Mouse (Mus musculus) forebrain, embryonic 11.5 days (tissue): ENCODE measurements at regions not wholly inside any gene's neighbourhood (a gene's known extent, or its start where the extent isn't known, plus 50 kb on each side); places are given as distances from the start of the nearest gene placed in this dataset.
A peak's percentile ranks its signal among the peaks of the same experiment; 100 is the strongest.

Source experiments
- ATAC-seq: fragments of 200-750 bp; cut with Nextera tagmentation; replicated peaks from 2 replicates; pipeline ENCODE4 v1.8.0; 2017; ENCODE audit warnings: moderate TSS enrichment; ENCODE audit not compliant: low FRiP score
- DNase-seq: peaks from one replicate; pipeline ENCODE4 v3.0.0-alpha.2; 2017; ENCODE audit warnings: low spot score
- H3K27ac ChIP-seq: fragments of 300-500 bp; sonication (generic); 2 replicates; pipeline ENCODE4 v1.5.1; 2014; ENCODE audit warnings: low read depth, low read length
- H3K27me3 ChIP-seq: fragments of 300-500 bp; sonication (generic); 2 replicates; pipeline ENCODE4 v1.6.1; 2014; ENCODE audit warnings: mild to moderate bottlenecking, low read length, mixed read lengths; ENCODE audit not compliant: control insufficient read depth, insufficient read depth
- H3K36me3 ChIP-seq: fragments of 300-500 bp; sonication (generic); 2 replicates; pipeline ENCODE4 v1.6.1; 2014; ENCODE audit warnings: mild to moderate bottlenecking, low read length, moderate library complexity, mixed read lengths; ENCODE audit not compliant: control insufficient read depth, insufficient read depth
- H3K4me1 ChIP-seq: fragments of 300-500 bp; sonication (generic); replicated peaks from 2 replicates; pipeline ENCODE4 v1.6.1; 2014; ENCODE audit warnings: low read length, mixed read lengths; ENCODE audit not compliant: control insufficient read depth, insufficient read depth
- H3K4me2 ChIP-seq: fragments of 300-500 bp; sonication (generic); 2 replicates; pipeline ENCODE4 v1.6.1; 2014; ENCODE audit warnings: low read depth, mild to moderate bottlenecking, low read length, moderate library complexity, mixed read lengths; ENCODE audit not compliant: severe bottlenecking
- H3K4me3 ChIP-seq: fragments of 300-500 bp; sonication (generic); 2 replicates; pipeline ENCODE4 v1.5.1; 2014; ENCODE audit warnings: low read depth, low read length
- H3K9ac ChIP-seq: fragments of 300-500 bp; sonication (generic); 2 replicates; pipeline ENCODE4 v1.6.1; 2014; ENCODE audit warnings: low read length
- H3K9me3 ChIP-seq: fragments of 300-500 bp; sonication (generic); 2 replicates; pipeline ENCODE4 v1.6.1; 2016; ENCODE audit warnings: low read length, mixed read lengths; ENCODE audit not compliant: control insufficient read depth
- WGBS: fragments of 180-500 bp; shearing (Covaris S2); extraction: QIAGEN DNeasy Blood & Tissue Kit; methylation state at CpG from one replicate; pipeline ENCODE4 v1.1.7; 2014; 5-methylcytosine and 5-hydroxymethylcytosine counted together

DNA sequence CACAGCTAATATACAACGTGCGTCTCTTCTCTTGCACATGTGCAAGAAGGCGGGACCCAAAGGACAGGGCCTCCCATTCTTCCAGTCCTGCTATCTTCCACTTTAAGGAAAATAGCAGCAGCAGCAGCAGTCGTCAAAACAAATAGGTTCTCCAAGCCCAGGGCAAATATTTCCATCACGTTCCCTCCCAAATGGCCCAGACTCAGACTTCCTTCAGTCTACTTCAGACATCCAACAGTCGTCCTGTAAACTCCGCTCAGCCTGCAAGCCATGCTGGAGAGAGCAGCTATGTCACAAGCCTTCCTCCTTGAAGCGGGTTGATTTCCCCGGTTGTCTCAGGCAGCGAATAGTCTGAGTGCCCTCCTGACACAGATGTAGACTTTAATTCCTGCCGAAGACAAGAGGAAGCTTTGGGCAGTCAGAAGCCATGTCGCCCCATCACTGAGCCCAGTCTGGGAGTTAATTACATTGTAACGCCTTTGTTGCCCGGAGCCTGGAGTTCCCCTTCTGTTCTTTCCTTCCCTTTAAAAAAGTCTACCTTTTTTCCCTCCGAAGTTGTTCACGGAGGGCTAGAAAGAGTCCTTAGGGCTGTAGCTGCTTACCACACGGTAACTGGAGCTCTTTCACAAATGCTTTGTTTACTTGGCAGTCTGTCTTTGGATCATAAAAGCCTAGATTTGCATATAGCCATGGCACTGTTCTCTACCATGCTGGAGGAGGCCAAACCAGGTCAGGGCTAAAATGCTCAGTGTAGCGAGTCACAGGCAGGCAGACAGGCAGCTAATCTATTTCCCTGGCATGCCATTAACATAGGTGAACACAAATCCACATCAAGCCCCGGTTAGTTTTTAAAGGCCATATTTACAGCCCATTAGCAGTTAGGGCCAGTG lies 236.7 kb downstream of the Gm10260 start:
- Histone ChIP-seq H3K36me3 (no peaks in the 10 kb centered on the region), H3K4me2 (no peak overlapping the region), H3K9me3 (no peaks in the 10 kb centered on the region), H3K4me3 (no peak overlapping the region), H3K9ac (no peak overlapping the region), H3K27ac (peak overlapping the region; percentile 42; the same call in 1 of the 2 replicates), H3K27me3 (no peaks in the 10 kb centered on the region), H3K4me1 (peaks cover 8% of the 10 kb centered on the region)
- ATAC-seq (no peak), DNase-seq (no peak)
- WGBS = 46% methylated on average over 19 of the region's 19 CpGs

DNA sequence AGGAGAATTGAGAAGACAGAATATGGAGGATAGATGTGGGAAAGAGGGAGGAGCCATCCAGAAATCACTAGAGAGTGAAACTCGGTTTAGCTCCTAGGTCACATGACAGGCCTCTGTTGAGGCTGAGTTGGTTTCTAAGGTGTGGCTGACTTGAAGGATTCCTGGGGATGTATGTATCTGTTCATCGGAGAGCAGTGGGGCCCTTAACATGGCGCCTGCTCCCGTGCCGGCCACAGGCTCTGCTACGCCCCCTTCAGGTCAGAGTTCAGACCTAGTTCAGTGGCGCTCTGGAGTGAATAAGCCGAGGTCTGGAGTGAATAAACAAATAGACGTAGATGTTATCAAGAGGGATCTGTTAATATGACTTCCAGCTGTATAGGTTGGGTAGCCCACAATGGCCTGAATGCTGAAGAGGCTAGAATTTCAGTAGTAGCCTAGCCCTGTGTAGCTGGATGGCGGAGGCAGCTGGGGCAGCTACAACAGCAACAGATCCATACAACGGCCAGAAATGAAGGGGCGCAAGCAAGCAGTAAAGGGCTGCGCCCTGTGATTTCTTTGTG lies 239.4 kb downstream of the Gm10260 start:
- H3K27me3 ChIP-seq = no peaks in the 10 kb centered on the region
- no peak overlapping the region for H3K9ac ChIP-seq
- H3K4me2 ChIP-seq = no peak overlapping the region
- H3K27ac ChIP-seq = no peak overlapping the region
- no peak overlapping the region for H3K4me3 ChIP-seq
- H3K4me1 ChIP-seq = peaks cover 8% of the 10 kb centered on the region
- WGBS = 87% methylated on average over 13 of the region's 13 CpGs
- no peaks in the 10 kb centered on the region for H3K9me3 ChIP-seq
- DNase-seq (no peak), ATAC-seq (no peak)
- H3K36me3 ChIP-seq = no peaks in the 10 kb centered on the region

DNA sequence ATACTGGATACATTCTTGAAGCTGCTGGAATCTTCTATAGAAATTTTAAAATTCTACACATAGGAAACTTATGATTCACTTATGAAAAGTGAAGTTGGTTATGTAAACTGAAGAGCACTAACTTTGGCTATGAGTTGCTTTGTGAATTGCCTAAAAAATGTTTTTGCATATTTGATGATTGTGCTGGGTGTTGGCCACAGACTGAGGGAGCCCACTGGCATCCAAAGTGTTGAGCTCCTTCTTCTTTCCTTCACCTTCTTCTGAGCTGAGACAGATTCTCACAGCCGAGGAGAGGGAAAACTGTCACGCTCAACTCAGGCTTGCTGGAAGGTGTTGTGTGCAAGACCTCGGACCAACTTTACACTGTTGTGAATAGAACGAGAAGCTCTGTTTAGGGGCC lies 243.7 kb downstream of the Gm10260 start:
- Histone ChIP-seq H3K9ac (no peak overlapping the region), H3K4me2 (no peak overlapping the region), H3K27me3 (no peaks in the 10 kb centered on the region), H3K36me3 (no peaks in the 10 kb centered on the region), H3K9me3 (no peaks in the 10 kb centered on the region), H3K4me3 (no peak overlapping the region), H3K4me1 (peaks cover 7% of the 10 kb centered on the region), H3K27ac (no peak overlapping the region)
- WGBS = 91% methylated on average over 4 of the region's 4 CpGs
- DNase-seq (no peak), ATAC-seq (no peak)

DNA sequence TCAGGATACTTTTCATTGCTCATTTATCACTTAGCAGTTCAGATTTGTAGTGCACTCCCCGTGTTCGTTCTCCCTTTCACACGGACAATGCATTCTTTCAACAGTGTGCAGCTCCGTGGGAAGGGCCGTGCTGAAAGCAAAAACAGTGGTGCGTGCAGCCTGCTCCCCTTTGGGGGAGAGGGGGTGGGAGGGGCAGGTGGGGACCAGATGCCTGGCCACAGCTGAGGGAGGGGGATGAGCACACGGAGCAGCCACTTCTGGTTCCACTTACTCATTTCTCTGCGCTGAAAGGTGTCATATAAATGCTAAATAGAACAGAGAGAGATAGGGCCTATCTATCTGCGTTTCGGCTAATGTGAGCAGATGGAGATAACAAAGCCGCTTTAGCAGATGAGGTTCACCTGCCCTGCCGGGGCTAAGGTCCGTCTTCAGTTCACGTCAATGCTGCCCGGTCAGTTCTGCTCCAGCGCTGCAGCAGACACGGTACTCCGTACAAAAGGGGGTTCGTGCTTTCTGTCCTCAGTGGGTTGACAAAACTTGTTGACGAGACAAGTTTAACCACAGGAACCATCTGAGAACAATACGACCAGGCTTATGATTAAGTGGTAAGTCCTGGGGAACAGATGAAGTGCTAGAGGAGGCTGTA lies 245.9 kb downstream of the Gm10260 start:
- ATAC-seq (0 out of 2 replicates have a peak, but pooled peaks have one; percentile 21), DNase-seq (no peak)
- Histone ChIP-seq H3K27me3 (no peaks in the 10 kb centered on the region), H3K36me3 (no peaks in the 10 kb centered on the region), H3K4me2 (peak overlapping the region; percentile 19; the same call in 1 of the 2 replicates), H3K4me3 (no peak overlapping the region), H3K9me3 (no peaks in the 10 kb centered on the region), H3K27ac (no peak overlapping the region), H3K4me1 (peaks cover 7% of the 10 kb centered on the region), H3K9ac (peak overlapping the region; percentile 14; the same call in 1 of the 2 replicates)
- 66% methylated on average over 21 of the region's 21 CpGs for WGBS

DNA sequence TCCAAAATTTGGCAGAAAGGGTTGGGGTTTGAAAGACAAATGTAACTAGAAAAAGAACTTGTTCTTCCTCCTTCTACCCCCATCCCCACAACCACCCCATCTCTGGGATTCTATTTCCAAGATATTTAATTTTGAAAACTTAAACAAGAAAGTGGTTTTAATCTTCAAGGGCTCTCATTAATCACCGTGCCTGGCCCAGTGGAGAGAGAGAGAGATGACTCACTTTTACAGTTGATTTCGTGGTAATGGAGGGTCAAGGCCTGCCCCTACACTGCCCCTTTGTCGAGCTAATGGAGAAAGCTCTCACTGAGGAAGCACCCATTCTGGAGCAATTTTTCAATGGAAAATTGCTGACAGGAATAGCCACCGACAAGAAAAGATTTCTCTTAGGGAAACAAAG lies 247.9 kb downstream of the Gm10260 start:
- ATAC-seq (no peak), DNase-seq (no peak)
- Histone ChIP-seq H3K4me1 (peaks cover 7% of the 10 kb centered on the region), H3K9me3 (no peaks in the 10 kb centered on the region), H3K27me3 (no peaks in the 10 kb centered on the region), H3K36me3 (no peaks in the 10 kb centered on the region), H3K4me3 (no peak overlapping the region), H3K4me2 (no peak overlapping the region), H3K9ac (no peak overlapping the region), H3K27ac (no peak overlapping the region)
- 80% methylated on average over 4 of the region's 4 CpGs for whole genome bisulfite sequencing

DNA sequence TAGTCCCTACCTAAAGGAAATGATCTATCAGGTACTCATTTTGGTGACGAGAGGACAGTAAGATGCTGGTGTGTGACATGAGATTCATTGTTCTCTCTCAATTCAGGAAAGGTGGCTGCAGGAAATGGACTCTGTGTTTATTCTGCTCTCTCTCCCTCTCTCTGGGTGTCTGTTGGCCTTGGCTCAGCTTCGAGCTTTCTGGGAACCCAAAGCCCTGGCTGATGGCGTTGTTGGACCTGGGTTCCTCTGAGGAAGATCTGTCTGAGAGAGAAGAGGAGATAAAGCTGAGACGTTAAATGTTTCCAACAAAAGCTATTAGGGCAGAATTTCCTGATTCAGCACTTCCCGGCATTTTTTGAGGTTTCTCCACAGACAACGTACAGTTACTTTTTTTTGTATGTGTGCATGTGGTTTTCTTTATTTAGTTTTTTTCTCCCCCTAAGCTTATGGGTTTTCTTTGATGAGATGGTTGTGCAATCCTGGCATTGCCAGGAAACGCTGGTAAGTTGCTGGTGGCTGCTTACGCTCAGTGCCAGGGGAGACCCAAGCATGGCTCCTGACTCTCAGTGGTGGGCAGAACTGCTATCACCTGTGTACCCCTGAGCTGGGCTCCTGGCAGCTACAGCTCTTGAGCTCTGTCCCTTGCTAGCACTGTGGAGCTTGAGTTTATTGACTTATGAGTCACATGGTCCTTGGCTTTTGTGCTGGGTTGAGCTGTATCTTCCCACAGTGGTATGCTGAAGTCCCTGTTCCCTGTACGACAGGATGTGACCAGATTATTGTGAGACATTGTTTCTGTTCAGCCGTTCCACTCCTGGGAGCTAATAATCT lies 249.8 kb downstream of the Gm10260 start:
- Histone ChIP-seq H3K27ac (no peak overlapping the region), H3K4me2 (no peak overlapping the region), H3K4me1 (peaks cover 7% of the 10 kb centered on the region), H3K4me3 (no peak overlapping the region), H3K36me3 (no peaks in the 10 kb centered on the region), H3K9me3 (no peaks in the 10 kb centered on the region), H3K9ac (no peak overlapping the region), H3K27me3 (no peaks in the 10 kb centered on the region)
- ATAC-seq (no peak), DNase-seq (no peak)
- 84% methylated on average over 10 of the region's 10 CpGs for WGBS

DNA sequence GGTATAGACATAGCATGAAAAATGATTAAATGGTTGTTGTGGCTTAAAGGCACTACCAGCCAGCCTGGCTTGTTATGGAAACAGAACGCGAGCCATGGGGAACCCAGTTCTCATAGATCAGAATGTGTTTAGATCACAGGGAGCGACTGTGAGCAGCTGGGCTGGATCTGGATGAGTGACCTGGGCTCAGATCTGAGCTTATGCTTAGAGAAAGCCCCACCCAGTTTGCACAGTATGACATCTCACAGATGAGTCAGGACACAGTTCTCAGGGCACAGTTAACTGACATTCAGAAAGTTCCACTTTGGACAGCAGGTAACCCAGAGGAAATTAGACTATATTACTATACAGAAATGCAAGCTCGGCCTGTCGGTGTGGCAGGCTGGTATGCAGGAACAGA lies 255.5 kb downstream of the Gm10260 start:
- WGBS = 90% methylated on average over 5 of the region's 5 CpGs
- no peak for ATAC-seq
- no peak overlapping the region for H3K4me2 ChIP-seq

More for the DNA sequence above, 255.5 kb downstream of the Gm10260 start:
- no peaks in the 10 kb centered on the region for H3K9me3 ChIP-seq
- no peaks in the 10 kb centered on the region for H3K36me3 ChIP-seq
- H3K4me3 ChIP-seq = no peak overlapping the region
- no peak overlapping the region for H3K27ac ChIP-seq
- no peaks in the 10 kb centered on the region for H3K27me3 ChIP-seq
- H3K9ac ChIP-seq = no peak overlapping the region
- no peaks in the 10 kb centered on the region for H3K4me1 ChIP-seq
- no peak for DNase-seq
